Mouse (Mus musculus): ENCODE data around the gene Cgnl1. TPM values are rescaled to one million over a fixed set of nuclear protein-coding genes. Genes with fewer than 3 reads are reported as not detected.

Gene Cgnl1
- total and polyA plus RNA-seq, 2 experiments: 16.3 to 25.0 TPM

GRCm38 (mm10) chr9:71591938-71592548, 179.4 kb downstream of the Cgnl1 start, which contains the start of gene Myzap:
Gene Myzap (minus strand): TSS chr9:71592360.
- no peaks in the 10 kb centered on the region for H3K36me3 ChIP-seq (ENCODE audit: control insufficient read depth, insufficient read depth, low read length)
- H3K79me2 ChIP-seq (ENCODE audit: control insufficient read depth, insufficient read depth, low read length): no peaks in the 10 kb centered on the region
- no peaks in the 10 kb centered on the region for H3K4me1 ChIP-seq (ENCODE audit: control insufficient read depth, insufficient read depth, low read length)
- peak within 1 kb of the TSS; percentile 65 for H3K4me3 ChIP-seq (ENCODE audit: insufficient read depth, low read depth, low read length)
- no peak for TF ChIP-seq CTCF (IDR thresholded peaks at IDR 0.05; ENCODE audit: low read depth, low read length)
- TF ChIP-seq POLR2A (IDR thresholded peaks at IDR 0.05; ENCODE audit: extremely low read depth, insufficient read depth, low read length): no peak
- WGBS: 2% methylated on average over 29 of the region's 29 CpGs
- peak within 1 kb of the TSS; percentile 43 for H3K9ac ChIP-seq (ENCODE audit: low read depth, low read length)
- no peaks in the 10 kb centered on the region for H3K27me3 ChIP-seq (ENCODE audit: control insufficient read depth, insufficient read depth, low read length)
- peak; percentile 30 for DNase-seq (ENCODE audit: extremely low read depth, low read depth, low spot score)
- H3K27ac ChIP-seq (replicated peaks; ENCODE audit: insufficient read depth, low read depth, low read length): no peak within 1 kb of the TSS

GRCm38 (mm10) chr9:71591106-71591505, 180.3 kb downstream of the Cgnl1 start:
- Histone ChIP-seq H3K27me3 (ENCODE audit: control insufficient read depth, insufficient read depth, low read length) (no peaks in the 10 kb centered on the region), H3K9ac (ENCODE audit: low read depth, low read length) (no peak overlapping the region), H3K36me3 (ENCODE audit: control insufficient read depth, insufficient read depth, low read length) (no peaks in the 10 kb centered on the region), H3K79me2 (ENCODE audit: control insufficient read depth, insufficient read depth, low read length) (no peaks in the 10 kb centered on the region), H3K4me1 (ENCODE audit: control insufficient read depth, insufficient read depth, low read length) (no peaks in the 10 kb centered on the region), H3K4me3 (ENCODE audit: insufficient read depth, low read depth, low read length) (peak overlapping the region; percentile 8), H3K27ac (replicated peaks; ENCODE audit: insufficient read depth, low read depth, low read length) (no peak overlapping the region)
- 29% methylated on average over 5 of the region's 5 CpGs for WGBS
- TF ChIP-seq POLR2A (IDR thresholded peaks at IDR 0.05; ENCODE audit: extremely low read depth, insufficient read depth, low read length) (no peak), CTCF (IDR thresholded peaks at IDR 0.05; ENCODE audit: low read depth, low read length) (no peak)
- DNase-seq (ENCODE audit: extremely low read depth, low read depth, low spot score): no peak

GRCm38 (mm10) chr9:71589771-71590170, 181.6 kb downstream of the Cgnl1 start:
- Histone ChIP-seq H3K27ac (replicated peaks; ENCODE audit: insufficient read depth, low read depth, low read length) (no peak overlapping the region), H3K4me3 (ENCODE audit: insufficient read depth, low read depth, low read length) (no peak overlapping the region), H3K9ac (ENCODE audit: low read depth, low read length) (no peak overlapping the region), H3K36me3 (ENCODE audit: control insufficient read depth, insufficient read depth, low read length) (no peaks in the 10 kb centered on the region), H3K79me2 (ENCODE audit: control insufficient read depth, insufficient read depth, low read length) (no peaks in the 10 kb centered on the region), H3K4me1 (ENCODE audit: control insufficient read depth, insufficient read depth, low read length) (no peaks in the 10 kb centered on the region), H3K27me3 (ENCODE audit: control insufficient read depth, insufficient read depth, low read length) (no peaks in the 10 kb centered on the region)
- no peak for TF ChIP-seq POLR2A (IDR thresholded peaks at IDR 0.05; ENCODE audit: extremely low read depth, insufficient read depth, low read length)
- no peak for TF ChIP-seq CTCF (IDR thresholded peaks at IDR 0.05; ENCODE audit: low read depth, low read length)
- DNase-seq (ENCODE audit: extremely low read depth, low read depth, low spot score): no peak
- 65% methylated on average over 7 of the region's 7 CpGs for WGBS

DNA sequence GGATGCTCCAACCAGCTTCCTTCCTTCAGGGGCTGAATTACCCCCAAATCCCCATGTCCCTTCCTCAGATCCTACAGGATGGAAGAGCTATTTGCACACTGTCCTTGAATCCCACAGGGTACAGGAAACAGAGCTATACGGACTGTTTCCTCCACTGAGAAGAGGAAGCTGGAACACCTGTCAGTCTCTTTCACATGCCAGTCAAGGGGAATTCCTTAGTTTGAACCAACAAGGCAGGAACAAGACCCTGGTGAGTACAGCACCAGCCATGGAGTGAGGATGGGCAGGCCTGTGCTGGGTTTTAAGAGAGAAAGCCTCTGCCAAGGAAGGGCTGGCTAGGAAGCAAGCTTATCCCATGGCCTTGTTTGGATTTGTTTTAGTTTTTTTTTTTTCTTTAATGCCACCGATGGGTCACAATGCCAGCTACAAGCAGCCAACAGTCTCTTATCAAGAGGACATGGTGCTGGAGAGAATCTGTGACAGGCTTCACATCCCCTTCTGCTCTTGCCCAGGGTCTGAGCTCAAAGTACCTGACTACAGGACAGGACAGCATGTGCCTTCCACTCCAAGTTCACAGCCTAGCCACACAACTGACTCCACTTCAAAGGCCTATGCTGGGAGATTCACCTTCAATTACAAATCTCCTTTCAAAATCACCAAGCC, 182.3 kb downstream of the Cgnl1 start:
- Histone ChIP-seq H3K27ac (replicated peaks; ENCODE audit: insufficient read depth, low read depth, low read length) (no peak overlapping the region), H3K36me3 (ENCODE audit: control insufficient read depth, insufficient read depth, low read length) (no peaks in the 10 kb centered on the region), H3K4me3 (ENCODE audit: insufficient read depth, low read depth, low read length) (no peak overlapping the region), H3K9ac (ENCODE audit: low read depth, low read length) (no peak overlapping the region), H3K4me1 (ENCODE audit: control insufficient read depth, insufficient read depth, low read length) (no peaks in the 10 kb centered on the region), H3K27me3 (ENCODE audit: control insufficient read depth, insufficient read depth, low read length) (no peaks in the 10 kb centered on the region), H3K79me2 (ENCODE audit: control insufficient read depth, insufficient read depth, low read length) (no peaks in the 10 kb centered on the region)
- TF ChIP-seq CTCF (IDR thresholded peaks at IDR 0.05; ENCODE audit: low read depth, low read length) (no peak), POLR2A (IDR thresholded peaks at IDR 0.05; ENCODE audit: extremely low read depth, insufficient read depth, low read length) (no peak)
- DNase-seq (ENCODE audit: extremely low read depth, low read depth, low spot score): no peak
- 53% methylated on average over 2 of the region's 2 CpGs for WGBS

GRCm38 (mm10) chr9:71586408-71586807, 185.0 kb downstream of the Cgnl1 start:
- H3K79me2 ChIP-seq (ENCODE audit: control insufficient read depth, insufficient read depth, low read length): no peaks in the 10 kb centered on the region
- 56% methylated on average over 3 of the region's 3 CpGs for WGBS

DNA sequence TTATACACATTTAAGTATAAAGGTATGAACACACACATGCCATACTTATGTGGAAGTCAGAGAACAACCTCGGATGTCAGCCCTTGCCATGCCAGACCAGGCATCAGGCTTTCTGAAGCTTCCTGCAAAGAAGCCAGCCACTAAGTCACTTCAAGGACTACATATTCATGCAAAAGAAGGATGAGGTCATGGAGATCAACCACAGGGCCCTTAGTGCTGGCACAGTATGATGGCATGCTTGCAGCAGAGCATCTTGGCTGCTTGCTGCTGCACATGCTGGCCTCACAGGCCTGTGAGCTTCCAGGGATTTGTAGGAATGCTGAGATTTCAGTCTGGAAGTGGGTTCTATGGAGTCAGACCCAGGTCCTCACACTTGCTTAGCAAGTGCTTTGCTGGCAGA, 188.6 kb downstream of the Cgnl1 start:
- Histone ChIP-seq H3K9ac (ENCODE audit: low read depth, low read length) (no peak overlapping the region), H3K4me1 (ENCODE audit: control insufficient read depth, insufficient read depth, low read length) (no peaks in the 10 kb centered on the region), H3K27ac (replicated peaks; ENCODE audit: insufficient read depth, low read depth, low read length) (no peak overlapping the region), H3K4me3 (ENCODE audit: insufficient read depth, low read depth, low read length) (no peak overlapping the region), H3K27me3 (ENCODE audit: control insufficient read depth, insufficient read depth, low read length) (no peaks in the 10 kb centered on the region), H3K79me2 (ENCODE audit: control insufficient read depth, insufficient read depth, low read length) (no peaks in the 10 kb centered on the region), H3K36me3 (ENCODE audit: control insufficient read depth, insufficient read depth, low read length) (no peaks in the 10 kb centered on the region)
- 92% methylated on average over 1 of the region's 1 CpGs for WGBS
- no peak for DNase-seq (ENCODE audit: extremely low read depth, low read depth, low spot score)
- TF ChIP-seq CTCF (IDR thresholded peaks at IDR 0.05; ENCODE audit: low read depth, low read length) (no peak), POLR2A (IDR thresholded peaks at IDR 0.05; ENCODE audit: extremely low read depth, insufficient read depth, low read length) (no peak)

More at GRCm38 (mm10) chr9:71586408-71586807, 185.0 kb downstream of the Cgnl1 start:
- Histone ChIP-seq H3K4me3 (ENCODE audit: insufficient read depth, low read depth, low read length) (no peak overlapping the region), H3K36me3 (ENCODE audit: control insufficient read depth, insufficient read depth, low read length) (no peaks in the 10 kb centered on the region), H3K27me3 (ENCODE audit: control insufficient read depth, insufficient read depth, low read length) (no peaks in the 10 kb centered on the region), H3K27ac (replicated peaks; ENCODE audit: insufficient read depth, low read depth, low read length) (no peak overlapping the region), H3K9ac (ENCODE audit: low read depth, low read length) (no peak overlapping the region), H3K4me1 (ENCODE audit: control insufficient read depth, insufficient read depth, low read length) (no peaks in the 10 kb centered on the region)
- DNase-seq (ENCODE audit: extremely low read depth, low read depth, low spot score): no peak
- TF ChIP-seq CTCF (IDR thresholded peaks at IDR 0.05; ENCODE audit: low read depth, low read length) (no peak), POLR2A (IDR thresholded peaks at IDR 0.05; ENCODE audit: extremely low read depth, insufficient read depth, low read length) (no peak)
